Mouse (Mus musculus) small intestine, adult 2 months (tissue): ENCODE data around the gene Foxp1.

Experiments used
- CTCF ChIP-seq: fragments of 200-500 bp; IDR thresholded peaks from 2 replicates; pipeline ENCODE4 v1.5.1; 2012; ENCODE audit warnings: low read depth, mild to moderate bottlenecking, control low read depth, inconsistent platforms, low read length, moderate library complexity, mixed read lengths; ENCODE audit not compliant: insufficient replicate concordance, insufficient read length; ENCODE audit errors: extremely low read depth
- POLR2A ChIP-seq: fragments of 200-500 bp; IDR thresholded peaks from 2 replicates; pipeline ENCODE4 v1.6.1; 2012; ENCODE audit warnings: low read depth, mild to moderate bottlenecking, control low read depth, inconsistent platforms, low read length, moderate library complexity

DNA sequence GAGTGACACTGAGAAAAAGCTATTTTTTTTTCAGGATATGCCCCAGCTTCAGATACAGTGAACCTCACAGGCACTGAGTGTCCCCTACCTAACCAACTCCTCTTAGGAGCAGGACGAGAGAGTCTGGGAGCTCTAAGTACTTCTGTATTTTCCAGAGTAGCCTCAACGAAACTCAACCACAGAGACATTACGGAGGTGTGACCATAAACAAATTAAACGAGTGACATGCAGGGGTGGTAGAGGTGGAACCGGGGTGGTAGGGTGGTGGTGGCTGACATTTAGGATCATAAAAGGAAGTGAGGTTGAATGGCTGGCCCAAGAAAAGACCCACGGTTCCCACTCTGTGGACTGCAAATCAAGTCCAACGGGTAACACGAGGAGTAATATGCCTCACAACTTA lies 274.1 kb downstream of the Foxp1 start:
- TF ChIP-seq POLR2A (no peak), CTCF (no peak)
